Mouse (Mus musculus) bone marrow macrophage, adult 2 months (primary cell): ENCODE results near the gene Ccndbp1.

Experiments
- CTCF ChIP-seq: IDR thresholded peaks from 2 replicates; pipeline ENCODE4 v1.5.1; 2012; ENCODE audit warnings: low read depth, mild to moderate bottlenecking, low read length, moderate library complexity
- POLR2A ChIP-seq: IDR thresholded peaks from 2 replicates; pipeline ENCODE4 v1.6.1; 2012; ENCODE audit warnings: mild to moderate bottlenecking, low read depth, low read length, borderline replicate concordance

DNA sequence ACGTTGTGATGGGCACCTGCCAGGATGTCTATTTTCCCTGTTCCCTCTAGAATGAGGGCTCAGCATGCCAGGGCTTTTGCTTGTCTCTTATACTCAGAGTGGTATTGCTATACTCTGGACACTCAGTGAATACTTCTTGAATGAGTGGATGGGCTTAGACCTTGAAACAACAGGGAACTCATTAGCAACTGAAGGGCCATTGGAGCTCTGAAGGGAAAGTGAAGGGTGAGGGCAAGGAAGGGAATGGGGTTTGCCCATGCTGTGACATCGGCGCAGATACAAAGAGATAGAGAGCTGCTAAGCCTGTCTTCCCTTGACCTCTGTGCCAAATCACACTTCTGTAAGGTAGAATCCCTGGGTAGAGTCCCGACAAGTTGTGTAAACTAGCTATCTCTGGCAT, 37.5 kb downstream of the Ccndbp1 start:
- no peak for TF ChIP-seq POLR2A
- TF ChIP-seq CTCF, result no peak
